In genomic region chr7:25197384-25198018, GRCm38 (mm10) we compare ENCODE assay signal across 10 mouse cellular contexts. TPM values are rescaled to one million over a fixed set of nuclear protein-coding genes. Genes with fewer than 3 reads are reported as not detected.
DNase-seq lines count a peak whose midpoint lies in the region; ATAC-seq and TF ChIP-seq lines count a peak whose summit lies in the region.
"Had no signal": no experiment of that assay in that cellular context is flagged by ENCODE, and none has a peak within 500 bp of the region (broad histone marks: within the 10 kb centered on the region; RNA-seq: fewer than 3 reads in every experiment).

No protein-coding gene starts in this region.

- no peak overlapping the region for H3K4me3 ChIP-seq in kidney, embryonic 16.5 days (ENCODE audit: low read length)
- no peak overlapping the region for H3K4me3 ChIP-seq in intestine, postnatal 0 days (ENCODE audit: low read depth, low read length)
- no peak overlapping the region for H3K4me3 ChIP-seq in midbrain, embryonic 13.5 days (replicated peaks)
- H3K4me3 ChIP-seq: liver, embryonic 13.5 days had no signal

- no peaks in the 10 kb centered on the region for H3K36me3 ChIP-seq in kidney, embryonic 16.5 days (ENCODE audit: insufficient read depth, low read length)
- peaks cover 7% of the 10 kb centered on the region; the same call in 1 of the 2 replicates for H3K36me3 ChIP-seq in intestine, postnatal 0 days (ENCODE audit: control insufficient read depth, insufficient read depth)
- peaks cover 22% of the 10 kb centered on the region for H3K36me3 ChIP-seq in midbrain, embryonic 13.5 days

- no peak for ATAC-seq in kidney, embryonic 16.5 days (ENCODE audit: low FRiP score, low TSS enrichment)
- ATAC-seq in intestine, postnatal 0 days = peak; percentile 93
- no peak for ATAC-seq in midbrain, embryonic 13.5 days

- no peak overlapping the region for H3K27ac ChIP-seq in kidney, embryonic 16.5 days (ENCODE audit: low read length)
- no peak overlapping the region for H3K27ac ChIP-seq in intestine, postnatal 0 days (ENCODE audit: low read depth, low read length)
- H3K27ac ChIP-seq in midbrain, embryonic 13.5 days = no peak overlapping the region

- H3K9ac ChIP-seq in kidney, embryonic 16.5 days (replicated peaks; ENCODE audit: low read length) = no peak overlapping the region
- no peak overlapping the region for H3K9ac ChIP-seq in intestine, postnatal 0 days (ENCODE audit: low read depth, low read length)
- no peak overlapping the region for H3K9ac ChIP-seq in midbrain, embryonic 13.5 days (replicated peaks)
- H3K9ac ChIP-seq: liver, embryonic 13.5 days had no signal

- 59% methylated on average over 10 of the region's 10 CpGs for WGBS in kidney, embryonic 16.5 days
- WGBS in intestine, postnatal 0 days = 30% methylated on average over 10 of the region's 10 CpGs
- WGBS in midbrain, embryonic 13.5 days = 76% methylated on average over 10 of the region's 10 CpGs

- H3K9me3 ChIP-seq in kidney, embryonic 16.5 days (ENCODE audit: low read length) = no peaks in the 10 kb centered on the region
- no peaks in the 10 kb centered on the region for H3K9me3 ChIP-seq in intestine, postnatal 0 days (ENCODE audit: control insufficient read depth)
- H3K9me3 ChIP-seq in midbrain, embryonic 13.5 days = no peaks in the 10 kb centered on the region
- H3K9me3 ChIP-seq: liver, embryonic 13.5 days had no signal

- H3K4me2 ChIP-seq in kidney, embryonic 16.5 days (replicated peaks; ENCODE audit: low read depth, low read length) = no peak overlapping the region
- H3K4me2 ChIP-seq in intestine, postnatal 0 days (replicated peaks; ENCODE audit: low read depth) = no peak overlapping the region
- no peak overlapping the region for H3K4me2 ChIP-seq in midbrain, embryonic 13.5 days (replicated peaks)
- H3K4me2 ChIP-seq: liver, embryonic 13.5 days had no signal

- no peak for TF ChIP-seq CTCF in intestine, postnatal 0 days (IDR thresholded peaks at IDR 0.05; ENCODE audit: low read depth)

- DNase-seq in kidney, adult 18-20 months = peak; percentile 25
- DNase-seq in Muller cell, postnatal 12 days (ENCODE audit: inconsistent ontology term) = peak; percentile 81
- peak; percentile 80 for DNase-seq in lung, postnatal 36 days
- DNase-seq in layer of hippocampus, adult 18-20 months (ENCODE audit: low spot score in 2 of 2) = no peak
- no peak for DNase-seq in thymus, postnatal 0 days (ENCODE audit: low spot score)
- DNase-seq: liver, embryonic 13.5 days; right cerebral cortex, adult 18-20 months had no signal

- no peaks in the 10 kb centered on the region for H3K4me1 ChIP-seq in kidney, embryonic 16.5 days (ENCODE audit: insufficient read depth, low read length)
- H3K4me1 ChIP-seq in intestine, postnatal 0 days (replicated peaks; ENCODE audit: control insufficient read depth, insufficient read depth, low read length) = 0 out of 2 replicates have a peak, but pooled peaks cover 2% of the 10 kb centered on the region
- no peaks in the 10 kb centered on the region for H3K4me1 ChIP-seq in midbrain, embryonic 13.5 days (replicated peaks)

- H3K27me3 ChIP-seq in kidney, embryonic 16.5 days (ENCODE audit: insufficient read depth, low read length) = no peaks in the 10 kb centered on the region
- no peaks in the 10 kb centered on the region for H3K27me3 ChIP-seq in intestine, postnatal 0 days (replicated peaks; ENCODE audit: control insufficient read depth, insufficient read depth, low read length)
- H3K27me3 ChIP-seq in midbrain, embryonic 13.5 days = no peaks in the 10 kb centered on the region
- H3K27me3 ChIP-seq: liver, embryonic 13.5 days had no signal

RNA-seq across cellular contexts. Expression of gene Pou2f2, which starts 18.0 kb away (rescaled TPM):
- polyA plus RNA-seq in kidney, embryonic 16.5 days (2015; fragmentation: Nextera tagmentation; extraction: Ambion mirVana) = 0.40 and 0.99 TPM in 2 replicates
- 0.53 and 0.72 TPM in 2 replicates for polyA plus RNA-seq in intestine, postnatal 0 days (2015; fragmentation: Nextera tagmentation; extraction: Ambion mirVana)
- 1 to 10 TPM; 6.9 to 8.1 TPM for total RNA-seq in layer of hippocampus, adult 18-20 months (2021)
- 56.2 and 62.0 TPM in 2 replicates for polyA plus RNA-seq in midbrain, embryonic 13.5 days (2015; fragmentation: Nextera tagmentation; extraction: Ambion mirVana)
- polyA plus RNA-seq in thymus, postnatal 0 days (2015; fragmentation: Nextera tagmentation; extraction: Ambion mirVana) = 1.5 and 1.9 TPM in 2 replicates

RNA-seq across cellular contexts. Expression of gene Dedd2, which starts 22.9 kb away (rescaled TPM):
- polyA plus RNA-seq in kidney, embryonic 16.5 days (2015; fragmentation: Nextera tagmentation; extraction: Ambion mirVana) = 12.0 and 13.2 TPM in 2 replicates
- polyA plus RNA-seq in intestine, postnatal 0 days (2015; fragmentation: Nextera tagmentation; extraction: Ambion mirVana) = 14.8 and 15.8 TPM in 2 replicates
- 10 to 100 TPM; 26.8 to 29.9 TPM for total RNA-seq in layer of hippocampus, adult 18-20 months (2021)
- polyA plus RNA-seq in midbrain, embryonic 13.5 days (2015; fragmentation: Nextera tagmentation; extraction: Ambion mirVana) = 12.5 and 13.3 TPM in 2 replicates
- polyA plus RNA-seq in thymus, postnatal 0 days (2015; fragmentation: Nextera tagmentation; extraction: Ambion mirVana) = 28.4 and 32.8 TPM in 2 replicates

RNA-seq across cellular contexts. Expression of gene Zfp526, which starts 23.7 kb away (rescaled TPM):
- 2.7 and 3.0 TPM in 2 replicates for polyA plus RNA-seq in kidney, embryonic 16.5 days (2015; fragmentation: Nextera tagmentation; extraction: Ambion mirVana)
- polyA plus RNA-seq in intestine, postnatal 0 days (2015; fragmentation: Nextera tagmentation; extraction: Ambion mirVana) = 1.1 and 1.3 TPM in 2 replicates
- 10 to 100 TPM; 12.6 to 12.7 TPM for total RNA-seq in layer of hippocampus, adult 18-20 months (2021)
- polyA plus RNA-seq in midbrain, embryonic 13.5 days (2015; fragmentation: Nextera tagmentation; extraction: Ambion mirVana) = 2.2 and 2.6 TPM in 2 replicates
- 2.7 and 3.1 TPM in 2 replicates for polyA plus RNA-seq in thymus, postnatal 0 days (2015; fragmentation: Nextera tagmentation; extraction: Ambion mirVana)

RNA-seq across cellular contexts. Expression of gene Gsk3a, which starts 40.1 kb away (rescaled TPM):
- 9.0 and 9.9 TPM in 2 replicates for polyA plus RNA-seq in kidney, embryonic 16.5 days (2015; fragmentation: Nextera tagmentation; extraction: Ambion mirVana)
- 8.8 and 9.7 TPM in 2 replicates for polyA plus RNA-seq in intestine, postnatal 0 days (2015; fragmentation: Nextera tagmentation; extraction: Ambion mirVana)
- total RNA-seq in layer of hippocampus, adult 18-20 months (2021) = 100 to 1,000 TPM; 208 to 221 TPM
- 13.7 and 15.9 TPM in 2 replicates for polyA plus RNA-seq in midbrain, embryonic 13.5 days (2015; fragmentation: Nextera tagmentation; extraction: Ambion mirVana)
- polyA plus RNA-seq in thymus, postnatal 0 days (2015; fragmentation: Nextera tagmentation; extraction: Ambion mirVana) = 16.7 and 17.5 TPM in 2 replicates

RNA-seq across cellular contexts. Expression of gene Erf, which starts 53.1 kb away (rescaled TPM):
- 12.5 and 15.2 TPM in 2 replicates for polyA plus RNA-seq in kidney, embryonic 16.5 days (2015; fragmentation: Nextera tagmentation; extraction: Ambion mirVana)
- 7.8 and 8.4 TPM in 2 replicates for polyA plus RNA-seq in intestine, postnatal 0 days (2015; fragmentation: Nextera tagmentation; extraction: Ambion mirVana)
- 10 to 100 TPM; 43.1 to 46.3 TPM for total RNA-seq in layer of hippocampus, adult 18-20 months (2021)
- 4.4 and 5.7 TPM in 2 replicates for polyA plus RNA-seq in midbrain, embryonic 13.5 days (2015; fragmentation: Nextera tagmentation; extraction: Ambion mirVana)
- 4.5 and 6.4 TPM in 2 replicates for polyA plus RNA-seq in thymus, postnatal 0 days (2015; fragmentation: Nextera tagmentation; extraction: Ambion mirVana)

Comparison
In these comparisons a context has a peak if more than half of its experiments do, and no peak if none do; other contexts are left out.
1. DNase-seq: peak in kidney, adult 18-20 months (single experiment), Muller cell, postnatal 12 days (single experiment) and lung, postnatal 36 days (single experiment); none in layer of hippocampus, adult 18-20 months (0 of 2) and thymus, postnatal 0 days (single experiment).
2. RNA of gene Pou2f2, which starts 18.0 kb away (polyA plus RNA-seq): 56.2 to 62.0 TPM in midbrain, embryonic 13.5 days; 1.5 to 1.9 TPM in thymus, postnatal 0 days, 0.53 to 0.72 TPM in intestine, postnatal 0 days and 0.40 to 0.99 TPM in kidney, embryonic 16.5 days; every median in the first group is over 10 times any median in the second.